Mouse (Mus musculus) CH12.LX (cell line): Measurements from ENCODE around the gene Pip5kl1.

ENCODE experiments used
- BHLHE40 ChIP-seq: IDR thresholded peaks from 2 replicates; pipeline ENCODE4 v1.6.1; 2011; ENCODE audit warnings: mild to moderate bottlenecking, low read depth, low read length, improper control_type of control experiment
- CHD2 ChIP-seq: IDR thresholded peaks from 2 replicates; pipeline ENCODE4 v1.6.1; 2011; ENCODE audit warnings: low read length, improper control_type of control experiment
- CTCF ChIP-seq, 2 experiments: IDR thresholded peaks in 1 of 2; conservative IDR thresholded peaks in 1 of 2; 2 replicates each; pipeline ENCODE4 v1.5.1; 2011 to 2012; ENCODE audit warnings: low read depth in 2 of 2, low read length in 2 of 2, improper control_type of control experiment in 1 of 2, inconsistent platforms in 1 of 2, mild to moderate bottlenecking in 1 of 2, moderate library complexity in 1 of 2
- E2F4 ChIP-seq: IDR thresholded peaks from 2 replicates; pipeline ENCODE4 v1.6.1; 2011; ENCODE audit warnings: low read depth, low read length, improper control_type of control experiment; ENCODE audit not compliant: insufficient replicate concordance
- EP300 ChIP-seq: IDR thresholded peaks from 2 replicates; pipeline ENCODE4 v1.6.1; 2011; ENCODE audit warnings: low read length, improper control_type of control experiment
- JUND ChIP-seq: conservative IDR thresholded peaks from 2 replicates; pipeline ENCODE4 v1.6.1; 2011; ENCODE audit warnings: low read depth, low read length, improper control_type of control experiment
- MAX ChIP-seq: IDR thresholded peaks from 2 replicates; pipeline ENCODE4 v1.6.1; 2011; ENCODE audit warnings: low read length, improper control_type of control experiment
- MXI1 ChIP-seq: IDR thresholded peaks from 2 replicates; pipeline ENCODE4 v1.6.1; 2011; ENCODE audit warnings: mild to moderate bottlenecking, low read depth, low read length, improper control_type of control experiment
- POLR2A ChIP-seq: IDR thresholded peaks from 2 replicates; pipeline ENCODE4 v1.6.1; 2011; ENCODE audit warnings: low read depth, mild to moderate bottlenecking, improper control_type of control experiment, low read length
- SIN3A ChIP-seq: IDR thresholded peaks from 2 replicates; pipeline ENCODE4 v1.6.1; 2012; ENCODE audit warnings: low read length, improper control_type of control experiment, inconsistent platforms
- SMC3 ChIP-seq: IDR thresholded peaks from 2 replicates; pipeline ENCODE4 v1.6.1; 2011; ENCODE audit warnings: low read depth, low read length, improper control_type of control experiment
- USF1 ChIP-seq: IDR thresholded peaks from 2 replicates; pipeline ENCODE4 v1.6.1; 2014; ENCODE audit warnings: low read depth, mild to moderate bottlenecking, inconsistent platforms, low read length, improper control_type of control experiment
- ZC3H11A ChIP-seq: IDR thresholded peaks from 2 replicates; pipeline ENCODE4 v1.6.1; 2012; ENCODE audit warnings: low read depth, mild to moderate bottlenecking, inconsistent platforms, low read length, improper control_type of control experiment
- ZNF384 ChIP-seq: IDR thresholded peaks from 2 replicates; pipeline ENCODE4 v1.6.1; 2012; ENCODE audit warnings: low read depth, low read length, improper control_type of control experiment, inconsistent platforms

DNA sequence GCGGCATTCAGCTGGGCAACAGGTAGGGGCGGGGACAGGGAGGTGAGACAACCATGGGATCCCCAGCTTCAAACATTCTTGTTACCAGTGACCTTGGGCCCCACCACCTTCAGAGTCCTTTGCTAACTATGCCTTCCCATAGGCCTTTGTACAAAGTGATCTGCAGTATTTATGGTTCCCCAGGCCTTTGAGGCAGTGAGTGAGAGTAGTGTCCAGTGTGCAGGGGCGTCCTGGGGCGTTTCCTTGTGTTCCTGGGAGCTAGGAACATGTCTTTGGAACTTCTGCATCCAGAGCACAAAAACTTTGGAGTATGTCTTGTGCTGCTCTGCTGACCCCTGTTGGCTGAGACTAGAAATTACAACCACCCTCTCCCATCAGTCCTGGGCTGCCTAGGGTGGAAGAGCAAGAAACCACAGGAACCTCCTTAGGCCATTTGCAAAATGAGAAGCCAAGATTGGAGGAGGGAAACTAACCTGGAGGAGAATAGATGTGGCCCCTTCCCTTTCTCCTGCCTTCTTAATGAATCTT lies 8.0 kb upstream of the Pip5kl1 start:
- no peak for TF ChIP-seq CHD2
- peak; percentile 90 to 97 for TF ChIP-seq CTCF (conservative IDR thresholded peaks at IDR 0.05 in 1 of 2, IDR thresholded peaks at IDR 0.05 in 1 of 2; ENCODE audit: low read depth in 2 of 2, low read length in 2 of 2)
- no peak for TF ChIP-seq BHLHE40
- TF ChIP-seq E2F4: no peak
- no peak for TF ChIP-seq POLR2A
- no peak for TF ChIP-seq MAX
- TF ChIP-seq USF1: no peak
- TF ChIP-seq ZC3H11A: peak; percentile 56; the same call in 1 of the 2 replicates
- no peak for TF ChIP-seq JUND
- TF ChIP-seq MXI1: no peak
- TF ChIP-seq SMC3: peak; percentile 91
- no peak for TF ChIP-seq SIN3A
- no peak for TF ChIP-seq EP300
- TF ChIP-seq ZNF384: no peak
